1 mouse cellular context compared by ENCODE assay signal in the genomic region with DNA sequence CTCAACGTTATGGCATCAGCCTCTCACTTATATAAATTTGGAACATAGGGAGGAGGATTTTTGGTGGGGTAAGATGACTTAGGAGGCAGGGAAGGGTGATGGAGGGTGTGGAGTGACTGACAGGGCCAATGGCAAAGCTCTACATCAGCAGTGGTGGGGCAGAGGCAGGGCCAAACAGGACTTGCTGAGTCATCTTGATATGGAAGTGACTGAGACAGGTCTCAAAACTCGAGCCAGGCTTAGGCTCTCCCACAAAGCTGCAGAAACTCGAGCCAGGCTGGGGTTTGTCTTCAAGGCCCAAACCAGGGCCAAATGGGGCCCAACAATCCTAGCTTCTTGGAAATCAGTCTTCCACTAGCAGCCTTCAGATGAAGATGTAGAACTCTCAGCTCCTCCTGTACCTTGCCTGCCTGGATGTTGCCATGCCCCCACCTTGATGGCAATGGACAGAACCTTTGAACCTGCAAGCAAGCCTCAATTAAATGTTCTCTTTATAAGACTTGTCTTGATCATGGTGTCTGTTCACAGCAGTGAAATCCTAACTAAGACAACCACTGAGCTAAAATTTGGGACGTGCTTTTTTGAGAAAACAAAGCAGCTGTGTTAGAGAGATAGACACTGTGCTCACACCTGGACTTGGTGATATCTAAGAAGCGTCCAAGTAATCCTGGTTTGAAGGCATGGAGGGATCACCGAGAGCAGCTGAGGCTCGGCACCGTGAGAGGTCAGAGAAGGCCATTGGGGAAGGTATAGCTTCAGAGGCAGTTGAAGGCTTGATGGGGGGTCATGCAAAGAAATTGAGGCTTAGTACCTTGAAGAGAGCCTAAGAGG.
TF ChIP-seq lines count a peak whose summit lies in the region.

No protein-coding gene starts in this region.

TF ChIP-seq in MEL, 35 proteins besides CTCF, POLR2A, EP300 and RAD21 (continued from another document):
- TF ChIP-seq GABPA (IDR thresholded peaks at IDR 0.05; ENCODE audit: low read depth, low read length) (peak; percentile 98), JUND (IDR thresholded peaks at IDR 0.05; ENCODE audit: low read depth, low read length) (peak; percentile 63), MAFK (IDR thresholded peaks at IDR 0.05; ENCODE audit: borderline replicate concordance, low read depth, low read length) (peak; percentile 98), POLR2AphosphoS5 (IDR thresholded peaks at IDR 0.05; ENCODE audit: borderline replicate concordance, low read depth, low read length) (no peak), MAZ (IDR thresholded peaks at IDR 0.05; ENCODE audit: low read depth, low read length) (0 out of 2 replicates have a peak, but pooled peaks have one; percentile 49), MXI1 (IDR thresholded peaks at IDR 0.05; ENCODE audit: low read depth, low read length) (no peak; the same call in 1 of the 2 replicates), GATA1 (IDR thresholded peaks at IDR 0.05; ENCODE audit: low read depth, low read length) (no peak), ETS1 (IDR thresholded peaks at IDR 0.05; ENCODE audit: low read depth, low read length) (peak; percentile 78), BHLHE40 (IDR thresholded peaks at IDR 0.05; ENCODE audit: borderline replicate concordance, low read depth, low read length) (0 out of 2 replicates have a peak, but pooled peaks have one; percentile 8), ZMIZ1 (IDR thresholded peaks at IDR 0.05; ENCODE audit: low read depth, low read length) (peak; percentile 70; the same call in 1 of the 2 replicates), RCOR1 (IDR thresholded peaks at IDR 0.05; ENCODE audit: low read depth, low read length) (peak; percentile 58), SIN3A (IDR thresholded peaks at IDR 0.05; ENCODE audit: low read length) (peak; percentile 71), TBP (IDR thresholded peaks at IDR 0.05; ENCODE audit: low read depth, low read length) (peak; percentile 80), NELFE (IDR thresholded peaks at IDR 0.05; ENCODE audit: low read depth, low read length) (peak; percentile 71), SMC3 (IDR thresholded peaks at IDR 0.05; ENCODE audit: low read depth, low read length) (no peak), MYC (IDR thresholded peaks at IDR 0.05; ENCODE audit: low read depth, low read length) (0 out of 2 replicates have a peak, but pooled peaks have one; percentile 49), MAX (IDR thresholded peaks at IDR 0.05; ENCODE audit: low read length) (peak; percentile 74), E2F4 (IDR thresholded peaks at IDR 0.05; ENCODE audit: borderline replicate concordance, low read depth, low read length) (peak; percentile 59; the same call in 1 of the 2 replicates), USF2 (IDR thresholded peaks at IDR 0.05; ENCODE audit: borderline replicate concordance in 1 of 2, insufficient read depth in 1 of 2, low read depth in 1 of 2, low read length in 2 of 2) (no peak)
